Mouse (Mus musculus) thymus, adult 2 months (tissue): ENCODE results near the gene Lgmn. TPM values are rescaled to one million over a fixed set of nuclear protein-coding genes. Genes with fewer than 3 reads are reported as not detected.
A peak's percentile ranks its signal among the peaks of the same experiment; 100 is the strongest.

ENCODE experiments used
- DNase-seq: peaks from one replicate; pipeline ENCODE4 v3.0.0; 2021
- H3K27ac ChIP-seq: fragments of 200-500 bp; 2 replicates; pipeline ENCODE4 v1.5.1; 2012; ENCODE audit warnings: low read length, control low read depth; ENCODE audit not compliant: control insufficient read depth, insufficient read depth
- H3K27me3 ChIP-seq: fragments of 200-500 bp; 2 replicates; pipeline ENCODE4 v1.6.1; 2012; ENCODE audit warnings: mild to moderate bottlenecking, low read length, moderate library complexity, mixed read lengths; ENCODE audit not compliant: control insufficient read depth, insufficient read depth
- H3K36me3 ChIP-seq: fragments of 200-500 bp; 2 replicates; pipeline ENCODE4 v1.6.1; 2012; ENCODE audit warnings: mild to moderate bottlenecking, low read length, moderate library complexity; ENCODE audit not compliant: control insufficient read depth, insufficient read depth
- H3K4me1 ChIP-seq: fragments of 200-500 bp; replicated peaks from 2 replicates; pipeline ENCODE4 v1.6.1; 2012; ENCODE audit warnings: low read length; ENCODE audit not compliant: control insufficient read depth, insufficient read depth
- H3K4me3 ChIP-seq: fragments of 200-500 bp; 2 replicates; pipeline ENCODE4 v1.5.1; 2012; ENCODE audit warnings: mild to moderate bottlenecking, low read length, control low read depth, moderate library complexity; ENCODE audit not compliant: control insufficient read depth, insufficient read depth
- CTCF ChIP-seq: fragments of 200-500 bp; IDR thresholded peaks from 2 replicates; pipeline ENCODE4 v1.5.1; 2012; ENCODE audit warnings: mild to moderate bottlenecking, control low read depth, low read length, moderate library complexity, borderline replicate concordance; ENCODE audit not compliant: control insufficient read depth, poor library complexity, insufficient read depth; ENCODE audit errors: extremely low read depth
- POLR2A ChIP-seq: fragments of 200-500 bp; IDR thresholded peaks from 2 replicates; pipeline ENCODE4 v1.6.1; 2012; ENCODE audit warnings: mild to moderate bottlenecking, low read length, control low read depth, moderate library complexity; ENCODE audit not compliant: control insufficient read depth, poor library complexity, insufficient read depth; ENCODE audit errors: extremely low read depth
- WGBS: fragments of 180-500 bp; shearing (Covaris S2); methylation state at CpG from one replicate; pipeline ENCODE4 v1.1.7; 2018; 5-methylcytosine and 5-hydroxymethylcytosine counted together
- polyA plus RNA-seq: library from polyadenylated mRNA; depleted of rRNA; stranded (reverse); fragments of >200 nt; gene quantifications from 2 replicates; pipeline ENCODE4 v1.2.3, GENCODE M21; 2012

The Lgmn gene
- polyA plus RNA-seq, 1 experiment, result 88.9 TPM

- Histone ChIP-seq H3K36me3 (no peaks in the 10 kb centered on the region), H3K4me1 (no peaks in the 10 kb centered on the region), H3K27me3 (no peaks in the 10 kb centered on the region), H3K27ac (no peak overlapping the region), H3K4me3 (no peak overlapping the region)
- no peak for DNase-seq
- 76% methylated on average over 9 of the region's 9 CpGs for WGBS
- TF ChIP-seq CTCF (no peak), POLR2A (no peak)
Measured at GRCm38 (mm10) chr12:102395537-102395936, 44.1 kb downstream of the Lgmn start.

GRCm38 (mm10) chr12:102394496-102394895 is 45.1 kb downstream of the Lgmn start:
- no peak for TF ChIP-seq CTCF
- TF ChIP-seq POLR2A, result no peak
- no peak for DNase-seq
- Histone ChIP-seq H3K36me3 (no peaks in the 10 kb centered on the region), H3K27ac (no peak overlapping the region), H3K4me1 (no peaks in the 10 kb centered on the region), H3K4me3 (no peak overlapping the region), H3K27me3 (no peaks in the 10 kb centered on the region)
- WGBS, result 93% methylated on average over 7 of the region's 7 CpGs

GRCm38 (mm10) chr12:102391982-102392381 is 47.6 kb downstream of the Lgmn start:
- Histone ChIP-seq H3K4me1 (no peaks in the 10 kb centered on the region), H3K36me3 (peaks cover 8% of the 10 kb centered on the region; the same call in 1 of the 2 replicates), H3K27me3 (no peaks in the 10 kb centered on the region), H3K4me3 (no peak overlapping the region), H3K27ac (no peak overlapping the region)
- 89% methylated on average over 4 of the region's 4 CpGs for WGBS
- TF ChIP-seq CTCF (no peak; the same call in 1 of the 2 replicates), POLR2A (no peak)
- peak; percentile 34 for DNase-seq

GRCm38 (mm10) chr12:102391109-102391508 is 48.5 kb downstream of the Lgmn start:
- H3K4me3 ChIP-seq, result no peak overlapping the region
- TF ChIP-seq CTCF (no peak), POLR2A (no peak)
- WGBS, result 91% methylated on average over 2 of the region's 2 CpGs
- no peak overlapping the region for H3K27ac ChIP-seq
- H3K36me3 ChIP-seq, result peaks cover 8% of the 10 kb centered on the region; the same call in 1 of the 2 replicates
- H3K27me3 ChIP-seq, result no peaks in the 10 kb centered on the region
- H3K4me1 ChIP-seq, result no peaks in the 10 kb centered on the region
- no peak for DNase-seq

GRCm38 (mm10) chr12:102390042-102390441 is 49.6 kb downstream of the Lgmn start:
- Histone ChIP-seq H3K4me1 (no peaks in the 10 kb centered on the region), H3K36me3 (peaks cover 11% of the 10 kb centered on the region; the same call in 1 of the 2 replicates), H3K27ac (no peak overlapping the region), H3K27me3 (no peaks in the 10 kb centered on the region), H3K4me3 (no peak overlapping the region)
- no peak for DNase-seq
- TF ChIP-seq POLR2A (no peak), CTCF (no peak)
- whole genome bisulfite sequencing, result 95% methylated on average over 8 of the region's 8 CpGs

- H3K4me3 ChIP-seq, result no peak overlapping the region
- no peak for TF ChIP-seq POLR2A
- TF ChIP-seq CTCF, result peak; percentile 90
- 73% methylated on average over 16 of the region's 16 CpGs for WGBS
- H3K36me3 ChIP-seq, result peaks cover 17% of the 10 kb centered on the region
- H3K27ac ChIP-seq, result no peak overlapping the region
- no peaks in the 10 kb centered on the region for H3K27me3 ChIP-seq
- peak; percentile 85 for DNase-seq
- no peaks in the 10 kb centered on the region for H3K4me1 ChIP-seq
Measured at GRCm38 (mm10) chr12:102387219-102387917, 52.2 kb downstream of the Lgmn start.

- Histone ChIP-seq H3K36me3 (peaks cover 17% of the 10 kb centered on the region), H3K27ac (no peak overlapping the region), H3K4me3 (no peak overlapping the region), H3K27me3 (no peaks in the 10 kb centered on the region), H3K4me1 (no peaks in the 10 kb centered on the region)
- 47% methylated on average over 3 of the region's 3 CpGs for WGBS
- DNase-seq, result peak; percentile 46
- TF ChIP-seq POLR2A (no peak), CTCF (no peak)
Measured at GRCm38 (mm10) chr12:102384819-102385218, 54.8 kb downstream of the Lgmn start.
